Mouse (Mus musculus): ENCODE measurements around the gene Srl.
"Not testable (repeated sequence)": the region's sequence is repeated elsewhere in the genome, so short reads cannot be mapped to it uniquely, and the experiment has no call there.

DNA sequence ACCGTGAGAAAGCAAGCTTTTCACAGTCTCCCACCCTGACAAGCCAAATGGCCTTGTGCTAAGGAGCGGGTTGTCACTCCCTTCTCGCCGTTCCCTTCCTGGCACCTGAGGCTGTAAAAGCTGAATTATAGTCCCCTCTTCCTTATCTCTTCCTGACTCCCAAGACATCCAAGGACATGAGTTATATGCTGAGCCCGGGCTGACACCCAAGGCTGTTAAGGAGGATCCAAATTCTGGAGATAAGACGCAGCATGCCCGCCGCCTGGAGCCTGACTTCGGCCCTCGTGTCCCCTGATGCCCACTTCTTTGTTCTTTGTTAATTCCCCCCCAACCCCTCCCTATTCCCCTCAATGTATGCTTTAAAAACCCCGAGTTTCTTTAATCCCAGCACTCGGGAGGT is 14.2 kb downstream of the Srl start:
- not testable (repeated sequence) for TF ChIP-seq POLR2A (IDR thresholded peaks at IDR 0.05; ENCODE audit: low read depth, low read length); CTCF (IDR thresholded peaks at IDR 0.05; ENCODE audit: extremely low read depth, insufficient read depth, insufficient read length, insufficient replicate concordance)
